Mouse (Mus musculus) ES-E14 (cell line): Measurements from ENCODE around the gene Fyn. TPM values are rescaled to one million over a fixed set of nuclear protein-coding genes. Genes with fewer than 3 reads are reported as not detected.

Experiments
- DNase-seq: peaks from one replicate; pipeline ENCODE4 v3.0.0-alpha.2; 2013; ENCODE audit warnings: low read depth, low spot score
- H3K27ac ChIP-seq: 2 replicates; pipeline ENCODE4 v1.5.1; 2012; ENCODE audit warnings: low read depth, mild to moderate bottlenecking, low read length, moderate library complexity, mixed read lengths; ENCODE audit not compliant: poor library complexity, insufficient read depth, severe bottlenecking
- H3K36me3 ChIP-seq: 2 replicates; pipeline ENCODE4 v1.6.1; 2012; ENCODE audit warnings: mild to moderate bottlenecking, low read length, moderate library complexity, mixed read lengths; ENCODE audit not compliant: control insufficient read depth, poor library complexity, insufficient read depth, severe bottlenecking
- H3K4me1 ChIP-seq, 2 experiments: fragments of 150-350 bp in 1 of 2; sonication (generic) in 1 of 2; 2 replicates each; pipeline ENCODE4 v1.6.1; 2012; ENCODE audit warnings: low read length in 2 of 2, mild to moderate bottlenecking in 1 of 2, mixed read lengths in 1 of 2; ENCODE audit not compliant: control insufficient read depth in 2 of 2, insufficient read depth in 2 of 2, poor library complexity in 1 of 2
- H3K4me3 ChIP-seq, 2 experiments: fragments of 150-350 bp in 1 of 2; sonication (generic) in 1 of 2; 2 replicates each; pipeline ENCODE4 v1.5.1; 2012; ENCODE audit warnings: low read length in 2 of 2, low read depth in 1 of 2, mild to moderate bottlenecking in 1 of 2, mixed read lengths in 1 of 2; ENCODE audit not compliant: insufficient read depth in 1 of 2, poor library complexity in 1 of 2, severe bottlenecking in 1 of 2
- H3K9ac ChIP-seq: 2 replicates; pipeline ENCODE4 v1.6.1; 2012; ENCODE audit warnings: low read depth, mild to moderate bottlenecking, low read length, mixed read lengths; ENCODE audit not compliant: poor library complexity, insufficient read depth, severe bottlenecking
- H3K9me3 ChIP-seq: fragments of 150-350 bp; sonication (generic); 2 replicates; pipeline ENCODE4 v1.6.1; 2012; ENCODE audit warnings: low read depth, mild to moderate bottlenecking, low read length; ENCODE audit not compliant: control insufficient read depth, insufficient read depth
- CHD2 ChIP-seq: IDR thresholded peaks from 2 replicates; pipeline ENCODE4 v1.6.1; 2014; ENCODE audit warnings: mild to moderate bottlenecking, low read depth, low read length, inconsistent platforms
- HCFC1 ChIP-seq: IDR thresholded peaks from 2 replicates; pipeline ENCODE4 v1.6.1; 2012; ENCODE audit warnings: low read length, inconsistent platforms, borderline replicate concordance; ENCODE audit not compliant: insufficient read depth
- MAFK ChIP-seq: IDR thresholded peaks from 2 replicates; pipeline ENCODE4 v1.6.1; 2014; ENCODE audit warnings: mild to moderate bottlenecking, low read depth, low read length, inconsistent platforms; ENCODE audit not compliant: insufficient read depth
- ZC3H11A ChIP-seq: IDR thresholded peaks from 2 replicates; pipeline ENCODE4 v1.6.1; 2012; ENCODE audit warnings: low read depth, mild to moderate bottlenecking, inconsistent platforms, low read length, borderline replicate concordance
- ZNF384 ChIP-seq: IDR thresholded peaks from 2 replicates; pipeline ENCODE4 v1.6.1; 2012; ENCODE audit warnings: low read depth, low read length, inconsistent platforms
- in situ Hi-C, 2 experiments: fragments of 600-800 bp; cut with MboI; formaldehyde crosslinking; loops; one replicate each; pipeline ENCODE4 v1.15.1; 2025; ENCODE audit warnings: low sequenced_read_pairs in 2 of 2, inconsistent platforms in 1 of 2; ENCODE audit not compliant: unreplicated experiment in 2 of 2
- total RNA-seq: library from RNA; depleted of rRNA; stranded (reverse); fragments of 300-350 nt; gene quantifications from 2 replicates; pipeline ENCODE4 v1.2.3, GENCODE M21; 2012

Fyn gene
- total RNA-seq, 1 experiment = 14.6 TPM

DNA sequence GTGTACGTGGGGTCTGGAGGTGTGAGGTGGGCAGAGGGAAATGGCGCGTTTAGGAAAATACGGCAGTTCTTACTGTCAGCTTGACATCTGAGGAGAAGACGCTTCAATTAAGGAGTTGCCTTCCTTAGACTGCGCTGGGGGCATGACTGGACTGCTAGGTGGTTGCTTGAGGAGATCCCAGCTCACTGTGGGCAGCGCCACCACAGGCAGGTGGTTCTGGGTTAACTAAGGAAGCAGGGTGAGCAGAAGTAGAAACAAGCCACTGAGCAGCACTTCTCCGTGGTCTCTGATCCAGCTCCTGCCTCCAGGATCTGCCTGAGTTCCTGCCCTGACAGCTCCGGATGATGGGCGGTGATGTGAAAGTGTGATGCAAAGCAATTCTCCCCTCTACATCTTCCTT, 222.0 kb downstream of the Fyn start:
- TF ChIP-seq ZNF384 (no peak), ZC3H11A (no peak), HCFC1 (no peak), CHD2 (no peak), MAFK (no peak)
- Histone ChIP-seq H3K27ac (no peak overlapping the region), H3K4me1 (peaks cover 5 to 15% of the 10 kb centered on the region in 2 experiments), H3K9ac (peak overlapping the region; percentile 9; the same call in 1 of the 2 replicates), H3K9me3 (0 out of 2 replicates have a peak, but pooled peaks cover 4% of the 10 kb centered on the region), H3K36me3 (no peaks in the 10 kb centered on the region), H3K4me3 (no peak overlapping the region)
- no peak for DNase-seq
- in situ Hi-C loops = no loop called here

DNA sequence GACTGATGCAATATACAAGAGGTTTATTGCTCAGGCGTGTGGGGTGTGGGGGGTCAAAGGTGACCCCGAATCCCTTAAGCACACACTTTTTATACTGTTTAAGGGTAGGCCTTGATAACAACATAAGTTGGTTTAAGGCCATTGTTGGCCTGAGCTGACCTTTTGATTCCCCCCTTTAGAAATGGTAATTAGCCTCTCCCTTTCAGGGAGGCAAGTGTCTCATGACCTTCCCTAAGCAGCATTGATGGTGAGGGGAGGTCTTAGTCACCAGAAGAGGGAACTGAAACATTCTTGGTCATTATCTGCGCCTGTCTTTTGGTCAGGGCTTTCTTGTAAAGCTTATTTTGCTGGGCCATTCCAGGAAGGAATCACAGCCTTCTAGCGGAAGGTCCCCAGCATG, 223.8 kb downstream of the Fyn start:
- Histone ChIP-seq H3K36me3 (no peaks in the 10 kb centered on the region), H3K9me3 (0 out of 2 replicates have a peak, but pooled peaks cover 4% of the 10 kb centered on the region), H3K4me3 (no peak overlapping the region), H3K4me1 (peaks cover 5 to 15% of the 10 kb centered on the region in 2 experiments), H3K27ac (peak overlapping the region; percentile 43; the same call in 1 of the 2 replicates), H3K9ac (no peak overlapping the region)
- DNase-seq = no peak
- TF ChIP-seq MAFK = no peak
- no peak for TF ChIP-seq HCFC1
- no peak for TF ChIP-seq ZNF384
- TF ChIP-seq ZC3H11A = no peak
- in situ Hi-C loops = no loop called here

DNA sequence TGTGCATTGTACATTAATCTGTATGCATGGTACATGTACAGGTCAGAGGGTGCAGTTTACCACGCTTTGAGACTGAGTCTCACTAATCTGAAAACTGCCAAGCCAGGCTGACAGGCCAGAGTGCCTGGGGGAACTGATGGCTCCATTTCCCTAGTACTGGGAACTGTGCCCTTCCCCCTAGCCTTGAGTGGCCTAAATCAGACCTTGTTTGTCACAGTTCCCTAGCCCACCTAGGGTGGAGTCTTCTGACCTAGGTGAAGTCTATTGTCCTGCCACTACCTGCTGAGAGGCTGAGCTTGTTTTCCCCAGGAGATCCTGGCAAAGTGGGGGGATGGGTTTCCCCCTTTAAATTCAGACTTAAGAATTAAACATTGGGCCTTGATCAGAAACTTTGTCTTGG, 226.1 kb downstream of the Fyn start:
- TF ChIP-seq HCFC1 = no peak
- no peak for TF ChIP-seq CHD2
- TF ChIP-seq ZC3H11A = no peak
- no peak for TF ChIP-seq ZNF384
- TF ChIP-seq MAFK = no peak
- DNase-seq = no peak
- H3K9ac ChIP-seq = no peak overlapping the region
- no peak overlapping the region for H3K4me3 ChIP-seq
- no peak overlapping the region; the same call in 1 of the 2 replicates for H3K27ac ChIP-seq
- no peaks in the 10 kb centered on the region for H3K36me3 ChIP-seq
- H3K9me3 ChIP-seq = 0 out of 2 replicates have a peak, but pooled peaks cover 4% of the 10 kb centered on the region
- in situ Hi-C loops = no loop called here
- peaks cover 5 to 12% of the 10 kb centered on the region in 2 experiments for H3K4me1 ChIP-seq

DNA sequence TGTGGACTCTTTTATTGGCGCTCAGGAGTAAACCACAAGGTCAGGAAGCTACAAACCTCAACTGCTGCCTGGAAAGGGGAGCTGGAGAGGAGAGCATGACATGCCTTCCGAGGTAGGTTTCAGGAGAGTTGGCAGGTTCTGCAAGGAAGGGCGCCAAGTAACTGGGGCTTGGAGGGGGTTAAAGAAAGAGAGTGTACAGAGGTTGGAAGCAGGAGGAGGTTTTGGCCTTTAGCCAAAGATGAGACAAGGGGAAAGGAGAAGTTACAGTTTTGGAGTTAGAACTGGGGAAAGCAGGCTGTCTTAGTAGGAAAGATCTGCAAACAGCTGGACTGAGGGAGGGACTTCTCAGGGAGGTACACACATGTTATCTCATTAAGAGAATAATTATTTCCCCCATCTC, 227.2 kb downstream of the Fyn start:
- in situ Hi-C loops = no loop called here
- Histone ChIP-seq H3K36me3 (no peaks in the 10 kb centered on the region), H3K9me3 (0 out of 2 replicates have a peak, but pooled peaks cover 4% of the 10 kb centered on the region), H3K27ac (no peak overlapping the region), H3K4me3 (no peak overlapping the region), H3K4me1 (peaks cover 4 to 9% of the 10 kb centered on the region in 2 experiments; a peak in 3 of 4 replicates), H3K9ac (no peak overlapping the region)
- DNase-seq = no peak
- TF ChIP-seq ZNF384 (no peak), CHD2 (no peak), MAFK (no peak), HCFC1 (no peak), ZC3H11A (no peak)
